ENCODE assay signal across 9 mouse cellular contexts in genomic region chr17:43825411-43825785, GRCm38 (mm10). TPM values are rescaled to one million over a fixed set of nuclear protein-coding genes. Genes with fewer than 3 reads are reported as not detected.
DNase-seq lines count a peak whose midpoint lies in the region; ATAC-seq and TF ChIP-seq lines count a peak whose summit lies in the region.
"Not testable (repeated sequence)": the region's sequence is repeated elsewhere in the genome, so short reads cannot be mapped to it uniquely, and the experiment has no call there.
"Had no signal": no experiment of that assay in that cellular context is flagged by ENCODE, and none has a peak within 500 bp of the region (broad histone marks: within the 10 kb centered on the region; RNA-seq: fewer than 3 reads in every experiment).

No protein-coding gene starts in this region.

- not testable (repeated sequence) for H3K4me3 ChIP-seq in cortical plate, adult 2 months (ENCODE audit: insufficient read depth, low read length); heart, embryonic 10.5 days; midbrain, embryonic 15.5 days

- not testable (repeated sequence) for H3K4me2 ChIP-seq in midbrain, embryonic 15.5 days

- H3K4me1 ChIP-seq in cortical plate, adult 2 months (ENCODE audit: control insufficient read depth, insufficient read depth, low read length); heart, embryonic 10.5 days: not testable (repeated sequence)
- peaks cover 26% of the 10 kb centered on the region for H3K4me1 ChIP-seq in midbrain, embryonic 15.5 days

- ATAC-seq in midbrain, embryonic 15.5 days (replicated peaks) = not testable (repeated sequence)

- peak overlapping the region; percentile 53 for H3K27ac ChIP-seq in cortical plate, adult 2 months (ENCODE audit: insufficient read depth, low read length)
- peak overlapping the region; percentile 79; the same call in 1 of the 2 replicates for H3K27ac ChIP-seq in heart, embryonic 10.5 days
- peak overlapping the region; percentile 15; the same call in 1 of the 2 replicates for H3K27ac ChIP-seq in midbrain, embryonic 15.5 days

- not testable (repeated sequence) for H3K27me3 ChIP-seq in heart, embryonic 10.5 days (ENCODE audit: insufficient read depth, poor library complexity, severe bottlenecking); midbrain, embryonic 15.5 days (replicated peaks)

- H3K9me3 ChIP-seq in heart, embryonic 10.5 days; midbrain, embryonic 15.5 days: not testable (repeated sequence)

- TF ChIP-seq CTCF in cortical plate, adult 2 months (IDR thresholded peaks at IDR 0.05; ENCODE audit: extremely low read depth, insufficient read depth, low read length) = not testable (repeated sequence)

- H3K36me3 ChIP-seq in heart, embryonic 10.5 days; midbrain, embryonic 15.5 days (replicated peaks): not testable (repeated sequence)

- TF ChIP-seq POLR2A in cortical plate, adult 2 months (IDR thresholded peaks at IDR 0.05; ENCODE audit: extremely low read depth, insufficient read depth, low read length) = not testable (repeated sequence)

- not testable (repeated sequence) for H3K9ac ChIP-seq in midbrain, embryonic 15.5 days

- 29% methylated on average over 1 of the region's 1 CpGs for WGBS in heart, embryonic 10.5 days
- 71% methylated on average over 1 of the region's 1 CpGs for WGBS in midbrain, embryonic 15.5 days

- peak; percentile 58 for DNase-seq in ES-CJ7 (ENCODE audit: low read depth, low spot score)
- DNase-seq in R1 (ENCODE audit: low read depth, low spot score) = peak; percentile 75
- peak; percentile 27 for DNase-seq in heart, embryonic 10.5 days (ENCODE audit: low spot score)

RNA-seq across cellular contexts. Expression of gene Rcan2, which starts 24.2 kb away (rescaled TPM):
- 167 and 194 TPM in 2 replicates for polyA plus RNA-seq in cortical plate, adult 2 months (2012; rRNA removed)
- polyA plus RNA-seq in heart, embryonic 10.5 days (2016; fragmentation: Nextera tagmentation; extraction: Ambion mirVana) = 14.5 and 28.9 TPM in 2 replicates
- 118 and 128 TPM in 2 replicates for polyA plus RNA-seq in midbrain, embryonic 15.5 days (2015; fragmentation: Nextera tagmentation; extraction: Ambion mirVana)
- polyA plus RNA-seq: activated CD4-positive, CD25-positive, alpha-beta regulatory T cell, adult 4 months; CD4-positive, CD25-positive, alpha-beta regulatory T cell, adult 4 months; erythroblast, embryonic 14.5 days; G1E had no signal

Comparison
In these comparisons a context has a peak if more than half of its experiments do, and no peak if none do; other contexts are left out.
1. H3K27ac ChIP-seq: peak in every context shown above with its lines; median percentile 79 in heart, embryonic 10.5 days; 53 in cortical plate, adult 2 months; 15 in midbrain, embryonic 15.5 days.